Comparison of ENCODE assay signal across 1 mouse cellular context in the genomic region with DNA sequence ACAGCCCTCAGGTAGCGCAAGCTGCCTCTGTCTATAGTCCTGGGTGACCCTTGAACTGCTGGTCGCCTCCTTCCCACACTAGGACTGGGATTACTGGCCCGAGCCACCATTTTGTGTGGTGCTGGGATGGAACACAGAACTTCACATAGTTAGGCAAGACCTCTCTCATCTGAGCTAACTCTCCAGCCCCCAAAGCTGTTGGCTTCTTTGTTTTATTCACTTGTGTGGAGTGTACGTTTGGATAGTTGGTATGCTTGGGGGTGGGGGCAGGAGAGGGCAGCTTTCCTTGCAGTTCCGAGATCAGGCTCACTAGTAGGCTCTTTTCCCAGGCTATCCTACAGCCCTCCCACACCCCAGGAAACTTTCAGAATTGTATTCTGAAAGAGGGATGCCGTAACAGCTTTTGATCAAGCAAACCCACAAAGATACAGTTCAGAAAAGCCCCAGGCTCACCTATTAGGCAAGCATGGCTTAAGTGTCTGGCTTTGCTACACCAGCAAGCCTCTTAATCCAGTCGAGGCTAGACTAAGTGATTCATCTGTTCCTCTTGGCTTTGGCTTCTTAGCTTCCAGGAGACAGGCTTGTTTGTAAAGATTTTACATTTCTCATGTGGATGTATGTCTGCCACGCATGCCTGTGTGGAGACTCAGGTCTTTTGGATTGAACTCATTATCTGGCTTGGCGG.
TF ChIP-seq lines count a peak whose summit lies in the region.

No protein-coding gene starts in this region.

TF ChIP-seq in MEL, 35 proteins besides CTCF, POLR2A, EP300 and RAD21 (continued from another document):
- no peak for TF ChIP-seq ETS1 (IDR thresholded peaks at IDR 0.05; ENCODE audit: low read depth, low read length)
- no peak for TF ChIP-seq RCOR1 (IDR thresholded peaks at IDR 0.05; ENCODE audit: low read depth, low read length)
- no peak for TF ChIP-seq POLR2AphosphoS5 (IDR thresholded peaks at IDR 0.05; ENCODE audit: borderline replicate concordance, low read depth, low read length)
- TF ChIP-seq MAZ (IDR thresholded peaks at IDR 0.05; ENCODE audit: low read depth, low read length): 0 out of 2 replicates have a peak, but pooled peaks have one; percentile 22
- no peak for TF ChIP-seq BHLHE40 (IDR thresholded peaks at IDR 0.05; ENCODE audit: borderline replicate concordance, low read depth, low read length)
- TF ChIP-seq ZC3H11A (IDR thresholded peaks at IDR 0.05; ENCODE audit: low read depth, low read length): no peak
- no peak for TF ChIP-seq TBP (IDR thresholded peaks at IDR 0.05; ENCODE audit: low read depth, low read length)
- 0 out of 2 replicates have a peak, but pooled peaks have one; percentile 25 for TF ChIP-seq NELFE (IDR thresholded peaks at IDR 0.05; ENCODE audit: low read depth, low read length)
- TF ChIP-seq KAT2A (conservative IDR thresholded peaks at IDR 0.05; ENCODE audit: low read depth, low read length): no peak
- peak; percentile 44; the same call in 1 of the 2 replicates for TF ChIP-seq SIN3A (IDR thresholded peaks at IDR 0.05; ENCODE audit: low read length)
- TF ChIP-seq JUND (IDR thresholded peaks at IDR 0.05; ENCODE audit: low read depth, low read length): no peak
- TF ChIP-seq ZMIZ1 (IDR thresholded peaks at IDR 0.05; ENCODE audit: low read depth, low read length): no peak; the same call in 1 of the 2 replicates
- TF ChIP-seq CHD1 (IDR thresholded peaks at IDR 0.05; ENCODE audit: low read depth, low read length): no peak
- TF ChIP-seq TCF12 (IDR thresholded peaks at IDR 0.05; ENCODE audit: low read depth, low read length): no peak
